15 mouse cellular contexts compared by ENCODE assay signal in genomic region chr5:111467699-111468098, GRCm38 (mm10).
"Had no signal": no experiment of that assay in that cellular context is flagged by ENCODE, and none has a peak within 500 bp of the region (broad histone marks: within the 10 kb centered on the region; RNA-seq: fewer than 3 reads in every experiment).

No protein-coding gene starts in this region.

- H3K27me3 ChIP-seq: liver, embryonic 13.5 days had no signal

- H3K27ac ChIP-seq: kidney, embryonic 15.5 days; left cerebral cortex, adult 2 months; liver, embryonic 13.5 days; midbrain, embryonic 10.5 days had no signal

- H3K36me3 ChIP-seq: kidney, embryonic 15.5 days; liver, embryonic 13.5 days; midbrain, embryonic 10.5 days had no signal

- DNase-seq: kidney, adult 11 months; kidney, adult 8-10 months; kidney, postnatal 10 days; kidney, postnatal 36 days; layer of hippocampus, postnatal 36 days; liver, embryonic 13.5 days; lung, adult 2 months; lung, postnatal 14 days; lung, postnatal 4 days; midbrain, embryonic 14.5 days; thymus, adult 2 months; thymus, postnatal 36 days had no signal

- H3K4me3 ChIP-seq: kidney, embryonic 15.5 days; left cerebral cortex, adult 2 months; liver, embryonic 13.5 days; midbrain, embryonic 10.5 days had no signal
